Mouse (Mus musculus) embryonic facial prominence, embryonic 15.5 days (tissue): Measurements from ENCODE around the gene Dmac2. TPM values are rescaled to one million over a fixed set of nuclear protein-coding genes. Genes with fewer than 3 reads are reported as not detected.
A peak's percentile ranks its signal among the peaks of the same experiment; 100 is the strongest.

Experiments used
- ATAC-seq: fragments of 200-750 bp; cut with Nextera tagmentation; 2 replicates; pipeline ENCODE4 v1.8.0; 2017; ENCODE audit warnings: low read depth, moderate TSS enrichment; ENCODE audit not compliant: insufficient number of reproducible peaks, low FRiP score, low TSS enrichment
- H3K27ac ChIP-seq: fragments of 300-500 bp; sonication (generic); replicated peaks from 2 replicates; pipeline ENCODE4 v1.5.1; 2015; ENCODE audit warnings: mild to moderate bottlenecking, inconsistent platforms
- H3K27me3 ChIP-seq: fragments of 300-500 bp; sonication (generic); 2 replicates; pipeline ENCODE4 v1.6.1; 2015; ENCODE audit warnings: inconsistent platforms
- H3K36me3 ChIP-seq: fragments of 300-500 bp; sonication (generic); 2 replicates; pipeline ENCODE4 v1.6.1; 2015; ENCODE audit warnings: mild to moderate bottlenecking, inconsistent platforms
- H3K4me1 ChIP-seq: fragments of 300-500 bp; sonication (generic); 2 replicates; pipeline ENCODE4 v1.6.1; 2015; ENCODE audit warnings: inconsistent platforms
- H3K4me2 ChIP-seq: fragments of 300-500 bp; sonication (generic); replicated peaks from 2 replicates; pipeline ENCODE4 v1.6.1; 2015; ENCODE audit warnings: mild to moderate bottlenecking, inconsistent platforms
- H3K4me3 ChIP-seq: fragments of 300-500 bp; sonication (generic); replicated peaks from 2 replicates; pipeline ENCODE4 v1.5.1; 2015; ENCODE audit warnings: mild to moderate bottlenecking, inconsistent platforms
- H3K9ac ChIP-seq: fragments of 300-500 bp; sonication (generic); 2 replicates; pipeline ENCODE4 v1.6.1; 2015; ENCODE audit warnings: inconsistent platforms
- H3K9me3 ChIP-seq: fragments of 300-500 bp; sonication (generic); replicated peaks from 2 replicates; pipeline ENCODE4 v1.6.1; 2016; ENCODE audit warnings: inconsistent platforms
- WGBS: fragments of 180-500 bp; shearing (Covaris S2); methylation state at CpG from one replicate; pipeline ENCODE4 v1.1.7; 2015; 5-methylcytosine and 5-hydroxymethylcytosine counted together
- polyA plus RNA-seq: library from polyadenylated mRNA; unstranded; fragments of >200 nt; fragmentation: Nextera tagmentation; extraction: Ambion mirVana; gene quantifications from 2 replicates; pipeline ENCODE4 v1.2.1, GENCODE M21; 2015

Dmac2 gene
- polyA plus RNA-seq, 1 experiment from 2014 or later: 33.8 TPM

DNA sequence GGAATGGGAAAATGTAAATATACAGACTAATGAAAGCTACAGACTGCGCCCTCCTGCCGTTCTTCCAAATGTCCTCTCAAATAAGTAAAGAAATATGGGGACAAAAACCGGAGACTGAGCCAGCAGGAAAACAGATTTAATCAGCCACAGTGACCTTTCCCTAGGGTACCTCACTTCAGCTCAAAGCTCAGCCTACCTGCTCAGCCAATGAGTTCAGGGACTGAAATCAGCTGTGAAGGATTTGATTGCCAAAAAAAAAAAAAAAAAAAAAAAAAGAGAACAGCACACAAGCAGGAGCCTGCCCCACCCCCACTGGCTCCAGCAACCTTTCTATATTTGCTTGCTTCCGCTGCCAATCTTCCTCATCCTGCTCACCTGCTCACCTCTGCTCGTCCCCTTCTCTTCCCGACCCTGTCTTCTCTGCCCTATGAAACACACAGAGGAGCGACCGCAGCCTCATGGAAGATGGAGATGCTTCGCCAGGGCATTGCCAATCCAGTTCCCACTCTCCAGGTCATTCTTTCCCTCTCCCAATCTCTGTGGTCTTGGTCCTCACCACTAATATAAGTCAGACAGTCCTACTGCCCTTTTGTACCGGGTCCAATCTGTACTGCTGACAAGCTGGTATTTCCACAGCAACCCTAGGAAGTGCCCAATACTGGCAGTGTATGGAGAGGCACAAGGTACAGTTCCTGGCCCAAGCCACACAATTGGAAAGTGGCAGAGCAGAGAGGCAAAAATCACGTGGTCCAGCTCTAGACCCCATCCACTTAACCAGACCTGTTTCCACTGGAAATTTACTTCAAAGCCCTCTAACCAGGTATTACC lies 36.6 kb downstream of the Dmac2 start:
- Histone ChIP-seq H3K9ac (no peak overlapping the region), H3K4me2 (no peak overlapping the region), H3K9me3 (no peaks in the 10 kb centered on the region), H3K36me3 (no peaks in the 10 kb centered on the region), H3K27me3 (no peaks in the 10 kb centered on the region), H3K27ac (no peak overlapping the region), H3K4me1 (peaks cover 31% of the 10 kb centered on the region), H3K4me3 (no peak overlapping the region)
- 76% methylated on average over 11 of the region's 11 CpGs for WGBS
- no peak for ATAC-seq

DNA sequence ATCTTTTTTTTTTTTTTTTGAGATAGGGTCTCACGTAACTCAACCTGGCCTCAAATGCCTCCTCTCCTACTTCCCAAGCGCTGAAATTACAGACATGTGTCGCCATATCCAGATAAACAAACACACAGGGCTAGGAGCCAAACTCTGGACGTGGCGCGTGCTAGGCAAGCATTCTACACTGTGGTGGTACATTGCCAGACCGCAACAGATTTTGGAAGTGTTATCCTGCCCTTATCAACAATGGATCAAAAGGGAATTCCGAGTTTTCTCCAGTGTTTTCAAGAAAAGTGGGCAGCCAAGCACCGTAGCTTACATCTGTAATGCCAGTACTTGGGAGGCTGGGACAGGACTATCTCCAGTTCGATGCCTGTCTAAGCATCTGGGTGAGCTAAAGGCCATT lies 38.6 kb downstream of the Dmac2 start:
- Histone ChIP-seq H3K27me3 (no peaks in the 10 kb centered on the region), H3K27ac (no peak overlapping the region), H3K9ac (peak overlapping the region; percentile 69), H3K36me3 (peaks cover 4% of the 10 kb centered on the region; the same call in 1 of the 2 replicates), H3K4me1 (peaks cover 31% of the 10 kb centered on the region), H3K4me3 (peak overlapping the region; percentile 72), H3K4me2 (peak overlapping the region; percentile 77), H3K9me3 (no peaks in the 10 kb centered on the region)
- no peak for ATAC-seq
- 34% methylated on average over 10 of the region's 10 CpGs for WGBS

DNA sequence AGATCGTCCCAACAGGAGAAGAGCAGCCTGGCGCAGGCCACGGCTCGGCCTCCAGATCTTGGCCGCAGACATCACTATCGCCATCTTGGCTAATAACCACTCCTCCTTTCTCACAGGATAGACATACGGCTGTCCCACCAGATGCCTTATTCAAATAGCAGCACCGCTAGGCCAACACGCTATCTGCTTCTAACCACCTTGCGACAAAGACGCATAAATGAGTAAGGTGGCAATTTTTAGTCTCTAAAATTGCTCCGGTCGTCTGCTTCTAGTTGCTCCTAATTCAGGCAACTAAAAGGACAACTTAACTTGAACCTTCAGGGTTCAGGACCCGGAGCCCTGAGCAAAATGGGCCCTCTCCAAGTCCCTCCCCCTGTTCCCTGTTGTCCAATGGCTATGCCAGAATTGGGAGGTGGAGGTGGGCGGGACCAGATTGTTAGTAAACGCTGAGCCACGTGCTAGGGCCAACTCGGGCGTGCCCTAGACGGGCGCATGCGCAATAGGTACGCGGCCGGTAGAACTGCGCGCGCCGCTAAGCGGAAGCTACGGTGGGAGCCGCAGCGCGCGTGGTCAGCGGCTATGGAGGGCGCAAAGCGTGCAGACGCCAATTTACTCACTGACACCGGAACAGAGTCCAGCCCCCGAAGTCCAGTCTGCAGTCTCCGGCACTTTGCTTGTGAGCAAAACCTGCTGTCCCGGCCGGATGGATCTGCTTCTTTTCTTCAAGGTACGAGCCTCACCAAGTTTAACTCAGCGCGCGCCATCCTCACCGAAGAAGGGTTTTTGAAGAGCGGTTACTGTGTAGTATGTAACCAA lies 39.7 kb downstream of the Dmac2 start, which contains the start of the genes Bckdha and Exosc5:
Bckdha (minus strand) TSS at position 325 of the 816 bp plus-strand sequence.
Exosc5 (plus strand) TSS at position 508 of the 816 bp plus-strand sequence.
- peak; percentile 98 for ATAC-seq
- no peaks in the 10 kb centered on the region for H3K27me3 ChIP-seq
- peak within 1 kb of the TSS; percentile 69 for H3K9ac ChIP-seq
- H3K27ac ChIP-seq: peak within 1 kb of the TSS; percentile 74
- peaks cover 31% of the 10 kb centered on the region for H3K4me1 ChIP-seq
- peak within 1 kb of the TSS; percentile 72 for H3K4me3 ChIP-seq
- WGBS: under 1% methylated on average over 50 of the region's 50 CpGs
- peaks cover 13% of the 10 kb centered on the region for H3K36me3 ChIP-seq
- H3K4me2 ChIP-seq: peak within 1 kb of the TSS; percentile 77
- H3K9me3 ChIP-seq: no peaks in the 10 kb centered on the region

DNA sequence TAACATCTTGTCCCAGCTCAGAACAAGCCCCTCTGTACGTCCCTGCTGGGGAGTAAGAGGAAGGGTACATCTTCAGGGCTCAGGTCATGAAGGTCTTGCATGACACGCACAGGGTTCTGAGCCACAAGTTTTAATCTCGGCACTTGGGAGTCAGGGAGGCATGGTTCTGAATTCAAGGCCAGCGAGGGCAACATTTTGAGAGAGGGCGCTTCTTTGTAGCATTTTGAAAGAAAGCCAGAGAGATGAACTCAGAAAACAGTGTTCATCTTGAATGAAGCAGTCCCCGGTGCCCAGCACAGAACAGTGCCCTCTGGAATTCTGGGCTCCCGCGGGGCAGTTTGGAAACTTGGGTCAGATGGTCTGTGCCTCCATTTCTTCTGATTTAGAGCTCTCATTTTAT lies 47.2 kb downstream of the Dmac2 start:
- Histone ChIP-seq H3K4me3 (no peak overlapping the region), H3K4me1 (no peaks in the 10 kb centered on the region), H3K27me3 (no peaks in the 10 kb centered on the region), H3K27ac (no peak overlapping the region), H3K9ac (no peak overlapping the region), H3K4me2 (no peak overlapping the region), H3K36me3 (peaks cover 66% of the 10 kb centered on the region), H3K9me3 (no peaks in the 10 kb centered on the region)
- no peak for ATAC-seq
- 94% methylated on average over 8 of the region's 8 CpGs for WGBS

DNA sequence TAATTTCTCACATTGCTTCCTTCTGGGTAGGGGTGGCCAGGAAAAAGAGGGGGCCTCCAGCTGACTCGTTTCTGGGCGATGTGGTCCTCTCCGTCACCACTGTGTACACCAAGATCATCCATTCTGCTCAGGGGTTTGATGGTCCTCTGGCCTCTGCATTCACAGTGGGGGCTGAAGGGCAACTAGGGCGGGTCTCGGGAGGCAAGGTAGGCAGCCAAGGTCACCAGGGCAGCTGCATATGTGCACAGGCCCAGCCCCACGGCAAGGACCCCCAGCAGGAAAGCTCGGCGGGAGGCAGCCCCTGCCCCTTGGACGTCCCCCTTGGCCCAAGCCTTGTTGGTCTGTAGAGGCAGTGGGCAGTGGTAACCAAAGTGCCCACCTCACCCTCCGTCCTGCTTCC lies 49.9 kb downstream of the Dmac2 start:
- ATAC-seq: no peak
- WGBS: 84% methylated on average over 10 of the region's 10 CpGs
- H3K36me3 ChIP-seq: peaks cover 50% of the 10 kb centered on the region
- H3K4me3 ChIP-seq: no peak overlapping the region
- no peaks in the 10 kb centered on the region for H3K4me1 ChIP-seq
- no peak overlapping the region for H3K27ac ChIP-seq
- H3K4me2 ChIP-seq: no peak overlapping the region
- no peaks in the 10 kb centered on the region for H3K9me3 ChIP-seq
- no peak overlapping the region for H3K9ac ChIP-seq
- H3K27me3 ChIP-seq: peaks cover 12% of the 10 kb centered on the region

DNA sequence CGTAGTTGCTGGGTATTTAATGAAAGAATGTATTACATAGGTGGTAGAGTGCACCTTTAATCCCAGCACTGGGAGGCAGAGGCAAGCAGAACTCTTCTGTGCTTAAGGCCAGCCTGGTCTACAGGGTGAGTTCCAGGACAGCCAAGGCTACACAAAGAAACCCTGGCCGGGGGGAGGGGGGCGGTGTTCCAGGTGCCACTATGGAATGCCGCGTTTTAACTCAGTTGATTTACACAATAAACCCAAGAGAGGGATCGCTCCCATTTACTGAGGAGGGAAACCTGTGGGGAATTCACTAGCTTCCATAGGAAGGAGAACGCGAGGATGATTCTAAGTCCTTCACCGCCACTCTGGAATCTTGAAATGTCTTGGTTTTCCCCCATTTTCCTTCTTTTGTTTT lies 50.4 kb downstream of the Dmac2 start:
- Histone ChIP-seq H3K36me3 (peaks cover 46% of the 10 kb centered on the region), H3K9ac (no peak overlapping the region), H3K4me3 (no peak overlapping the region), H3K27me3 (peaks cover 17% of the 10 kb centered on the region), H3K4me2 (no peak overlapping the region), H3K27ac (no peak overlapping the region), H3K9me3 (no peaks in the 10 kb centered on the region), H3K4me1 (peaks cover 4% of the 10 kb centered on the region)
- ATAC-seq: no peak
- 80% methylated on average over 9 of the region's 9 CpGs for WGBS

DNA sequence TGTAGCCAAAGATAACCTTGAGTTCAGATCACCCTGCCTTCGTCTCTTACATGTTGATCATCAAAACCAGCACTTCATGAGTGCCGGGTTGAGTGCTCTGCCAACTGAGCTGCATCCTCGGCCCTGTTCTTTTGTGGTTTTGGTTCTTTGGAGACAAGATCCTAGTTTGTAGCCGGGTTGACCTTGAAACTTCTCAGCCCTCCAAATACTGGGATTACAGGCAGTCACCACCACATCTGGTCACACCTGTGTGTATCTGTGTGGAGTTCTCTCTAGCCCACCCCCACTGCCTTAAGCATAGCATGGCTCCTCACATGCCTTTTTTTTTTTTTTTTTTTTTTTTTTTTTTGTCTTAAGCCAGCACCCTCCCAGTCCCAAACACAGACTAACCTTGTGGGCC lies 50.9 kb downstream of the Dmac2 start:
- Histone ChIP-seq H3K4me1 (peaks cover 8% of the 10 kb centered on the region), H3K27ac (no peak overlapping the region), H3K9me3 (no peaks in the 10 kb centered on the region), H3K36me3 (peaks cover 41% of the 10 kb centered on the region), H3K4me3 (no peak overlapping the region), H3K4me2 (no peak overlapping the region), H3K9ac (no peak overlapping the region), H3K27me3 (peaks cover 22% of the 10 kb centered on the region)
- WGBS: 81% methylated on average over 4 of the region's 4 CpGs
- no peak for ATAC-seq

DNA sequence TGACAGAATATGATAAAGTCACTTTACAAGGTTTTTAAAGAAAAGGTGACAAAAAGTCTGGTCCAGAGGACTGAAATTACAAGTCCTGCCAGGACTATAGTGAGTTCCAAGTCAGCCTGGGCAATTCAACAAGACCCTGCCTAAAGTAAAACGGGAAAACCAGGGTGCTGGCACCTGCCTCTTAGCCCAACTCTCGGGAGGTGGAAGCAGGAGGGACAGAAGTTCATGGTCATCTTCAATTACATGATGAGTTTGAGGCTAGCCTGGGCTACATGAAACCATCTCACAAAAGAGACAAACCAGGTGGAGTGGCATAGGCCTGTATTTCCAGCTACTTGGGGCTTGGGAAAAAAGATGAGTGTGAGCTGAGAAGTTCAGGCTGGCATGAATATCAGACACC lies 52.5 kb downstream of the Dmac2 start:
- whole genome bisulfite sequencing: 70% methylated on average over 2 of the region's 2 CpGs
- H3K36me3 ChIP-seq: peaks cover 25% of the 10 kb centered on the region
- H3K4me2 ChIP-seq: no peak overlapping the region
- ATAC-seq: no peak
- no peak overlapping the region for H3K4me3 ChIP-seq
- no peak overlapping the region for H3K9ac ChIP-seq
- peaks cover 16% of the 10 kb centered on the region for H3K4me1 ChIP-seq
- peaks cover 28% of the 10 kb centered on the region for H3K27me3 ChIP-seq
- H3K9me3 ChIP-seq: no peaks in the 10 kb centered on the region
- no peak overlapping the region for H3K27ac ChIP-seq

DNA sequence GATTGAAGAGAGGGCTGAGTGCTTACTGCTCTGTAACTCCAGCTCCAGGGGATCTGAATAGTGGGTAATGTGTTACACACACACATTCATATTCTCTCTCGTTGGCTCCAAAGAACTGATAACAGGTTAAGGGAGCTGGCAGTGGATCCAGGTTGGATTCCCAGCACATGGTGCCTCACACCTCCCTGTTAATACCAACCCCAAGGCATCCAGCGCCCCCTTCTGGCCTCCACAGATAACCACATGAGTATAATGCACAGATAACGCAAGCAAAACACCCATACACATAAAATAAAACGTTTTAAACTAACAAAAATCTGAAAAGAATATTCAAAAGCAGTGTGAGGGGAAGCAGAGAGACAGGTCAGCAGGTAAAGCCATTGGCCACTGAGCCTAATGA lies 53.2 kb downstream of the Dmac2 start:
- 47% methylated on average over 4 of the region's 4 CpGs for WGBS
- no peak overlapping the region for H3K9ac ChIP-seq
- ATAC-seq: no peak
- no peak overlapping the region for H3K4me2 ChIP-seq
- H3K4me3 ChIP-seq: no peak overlapping the region
- peaks cover 19% of the 10 kb centered on the region for H3K36me3 ChIP-seq
- H3K4me1 ChIP-seq: peaks cover 18% of the 10 kb centered on the region
- no peaks in the 10 kb centered on the region for H3K9me3 ChIP-seq
- H3K27me3 ChIP-seq: peaks cover 28% of the 10 kb centered on the region
- no peak overlapping the region for H3K27ac ChIP-seq

DNA sequence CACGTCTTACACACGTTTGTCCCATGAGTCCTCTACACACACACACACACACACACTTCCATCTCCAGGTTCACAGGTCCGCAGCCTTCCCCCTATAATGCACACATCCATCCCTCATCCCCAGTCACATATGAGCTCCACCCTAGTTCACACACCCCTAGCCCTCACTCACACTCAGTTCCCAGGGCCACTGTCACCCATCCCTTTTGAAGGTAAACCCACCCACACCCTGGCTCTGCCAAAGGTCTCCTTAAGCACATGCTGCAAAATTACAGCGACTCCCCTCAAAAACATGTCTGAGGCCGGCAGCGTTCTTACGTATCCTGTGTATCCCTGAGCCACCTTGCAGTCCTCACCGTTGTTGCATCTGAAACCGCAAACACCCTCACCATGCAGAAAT lies 55.1 kb downstream of the Dmac2 start:
- Histone ChIP-seq H3K4me1 (peaks cover 18% of the 10 kb centered on the region), H3K4me3 (peak overlapping the region; percentile 36; the same call in 1 of the 2 replicates), H3K36me3 (peaks cover 1% of the 10 kb centered on the region; the same call in 1 of the 2 replicates), H3K27ac (no peak overlapping the region), H3K9me3 (no peaks in the 10 kb centered on the region), H3K4me2 (peak overlapping the region; percentile 66), H3K27me3 (peaks cover 33% of the 10 kb centered on the region), H3K9ac (no peak overlapping the region)
- ATAC-seq: no peak
- 27% methylated on average over 9 of the region's 9 CpGs for WGBS

DNA sequence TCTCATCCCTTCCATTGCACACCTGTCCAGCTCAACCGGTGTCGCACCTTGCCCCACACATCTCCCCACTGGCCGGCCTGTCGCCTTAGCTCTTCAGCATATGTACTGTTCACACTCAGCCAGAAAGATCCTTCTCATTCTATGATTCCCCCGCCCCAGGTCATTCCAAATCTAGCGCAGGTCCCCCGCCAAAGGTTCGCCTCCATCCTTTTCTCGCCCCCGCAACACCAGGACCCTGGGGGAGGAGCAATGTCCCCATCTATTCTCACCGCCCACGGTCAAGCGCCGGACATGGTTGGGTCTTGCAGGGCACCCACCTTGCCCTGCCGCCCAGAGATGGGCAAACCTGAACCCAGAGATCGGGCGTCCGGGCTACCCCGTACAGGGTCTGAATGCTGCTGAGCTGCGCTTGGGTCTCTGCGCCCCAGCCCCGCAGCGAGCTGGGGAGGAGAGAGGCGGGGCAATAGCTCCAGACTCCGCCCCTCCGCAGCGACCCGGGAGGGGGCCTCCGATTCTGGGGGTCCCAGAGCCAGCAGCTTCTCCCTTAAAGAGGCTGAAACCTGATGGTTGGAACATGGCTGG lies 55.6 kb downstream of the Dmac2 start, which contains the start of gene Tmem91:
Tmem91 (minus strand) TSS at position 448 of the 582 bp plus-strand sequence.
- 3% methylated on average over 29 of the region's 29 CpGs for WGBS
- H3K4me3 ChIP-seq: peak within 1 kb of the TSS; percentile 36
- no peak within 1 kb of the TSS for H3K27ac ChIP-seq
- H3K9ac ChIP-seq: no peak within 1 kb of the TSS
- no peak for ATAC-seq
- H3K9me3 ChIP-seq: no peaks in the 10 kb centered on the region
- peak within 1 kb of the TSS; percentile 66 for H3K4me2 ChIP-seq
- no peaks in the 10 kb centered on the region for H3K36me3 ChIP-seq
- H3K27me3 ChIP-seq: peaks cover 34% of the 10 kb centered on the region
- peaks cover 19% of the 10 kb centered on the region for H3K4me1 ChIP-seq
